In the genomic region with DNA sequence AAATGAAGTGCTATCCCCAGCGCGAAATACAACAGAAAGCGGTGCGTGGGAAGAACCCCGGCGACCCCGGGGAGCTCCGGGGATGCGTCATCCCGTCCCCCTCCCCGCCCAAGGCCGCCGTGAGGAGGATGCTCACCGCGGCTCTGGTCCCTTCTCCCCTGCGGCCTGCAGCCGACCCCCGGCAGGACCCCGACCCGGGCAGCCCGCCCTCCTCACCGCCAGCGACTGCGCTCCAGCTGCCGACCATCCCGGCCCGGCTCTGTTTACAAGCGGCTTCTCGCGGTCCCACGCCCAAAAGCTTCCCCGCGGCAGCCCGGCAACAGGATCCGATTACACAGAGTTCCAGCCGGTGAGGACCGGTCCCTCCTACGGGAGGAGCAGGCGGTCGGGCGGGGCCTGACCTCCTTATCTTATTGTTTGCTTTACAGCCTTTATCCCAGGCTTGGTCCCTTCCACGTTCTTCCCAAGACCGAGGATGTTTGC, we compare ENCODE assay signal across 8 mouse cellular contexts. TPM values are rescaled to one million over a fixed set of nuclear protein-coding genes. Genes with fewer than 3 reads are reported as not detected.
DNase-seq lines count a peak whose midpoint lies in the region; ATAC-seq and TF ChIP-seq lines count a peak whose summit lies in the region.

A gene (minus strand): TSS at position 346 of the 483 bp plus-strand sequence.

- peaks cover 2% of the 10 kb centered on the region; the same call in 1 of the 2 replicates for H3K4me1 ChIP-seq in forebrain, embryonic 14.5 days (ENCODE audit: control insufficient read depth, insufficient read depth, low read length)
- H3K4me1 ChIP-seq in liver, embryonic 16.5 days (ENCODE audit: control insufficient read depth, low read depth, low read length), result peaks cover 4% of the 10 kb centered on the region; the same call in 1 of the 2 replicates
- no peaks in the 10 kb centered on the region for H3K4me1 ChIP-seq in neural tube, embryonic 12.5 days
- no peaks in the 10 kb centered on the region for H3K4me1 ChIP-seq in stomach, postnatal 0 days (replicated peaks; ENCODE audit: control insufficient read depth, insufficient read depth)

- no peak for TF ChIP-seq CTCF in stomach, postnatal 0 days (IDR thresholded peaks at IDR 0.05; ENCODE audit: low read depth)

- peak within 1 kb of the TSS; percentile 77 for H3K27ac ChIP-seq in forebrain, embryonic 14.5 days (ENCODE audit: low read depth, low read length)
- H3K27ac ChIP-seq in liver, embryonic 16.5 days (ENCODE audit: low read length), result no peak within 1 kb of the TSS
- peak within 1 kb of the TSS; percentile 42; the same call in 1 of the 2 replicates for H3K27ac ChIP-seq in neural tube, embryonic 12.5 days
- H3K27ac ChIP-seq in stomach, postnatal 0 days (replicated peaks), result peak within 1 kb of the TSS; percentile 75

- peak; percentile 95 for ATAC-seq in forebrain, embryonic 14.5 days
- ATAC-seq in liver, embryonic 16.5 days (ENCODE audit: low read depth), result peak; percentile 95
- ATAC-seq in neural tube, embryonic 12.5 days (ENCODE audit: low FRiP score, low read depth), result peak; percentile 95
- ATAC-seq in stomach, postnatal 0 days (ENCODE audit: low FRiP score, low TSS enrichment), result peak; percentile 96

- intact Hi-C loops in heart, postnatal 14 days (cut with DNase I), result no loop called here

- 0% methylated on average over 42 of the region's 43 CpGs for WGBS in forebrain, embryonic 14.5 days
- WGBS in large intestine, adult 2 months, result 1% methylated on average over 42 of the region's 43 CpGs
- WGBS in liver, embryonic 16.5 days (ENCODE audit: insufficient replicate concordance), result under 1% methylated on average over 43 of the region's 43 CpGs
- WGBS in neural tube, embryonic 12.5 days, result under 1% methylated on average over 43 of the region's 43 CpGs
- 0% methylated on average over 38 of the region's 43 CpGs for WGBS in stomach, postnatal 0 days

- H3K27me3 ChIP-seq in forebrain, embryonic 14.5 days (replicated peaks; ENCODE audit: control insufficient read depth, insufficient read depth, low read length), result no peaks in the 10 kb centered on the region
- no peaks in the 10 kb centered on the region for H3K27me3 ChIP-seq in liver, embryonic 16.5 days (ENCODE audit: control insufficient read depth, insufficient read depth, low read depth, low read length)
- H3K27me3 ChIP-seq in neural tube, embryonic 12.5 days (replicated peaks), result no peaks in the 10 kb centered on the region
- H3K27me3 ChIP-seq in stomach, postnatal 0 days (ENCODE audit: control insufficient read depth, insufficient read depth, low read length), result no peaks in the 10 kb centered on the region

- H3K4me2 ChIP-seq in forebrain, embryonic 14.5 days (ENCODE audit: low read length), result peak within 1 kb of the TSS; percentile 56
- peak within 1 kb of the TSS; percentile 68 for H3K4me2 ChIP-seq in liver, embryonic 16.5 days (ENCODE audit: low read depth, low read length)
- peak within 1 kb of the TSS; percentile 61 for H3K4me2 ChIP-seq in neural tube, embryonic 12.5 days (replicated peaks)
- peak within 1 kb of the TSS; percentile 65 for H3K4me2 ChIP-seq in stomach, postnatal 0 days (replicated peaks; ENCODE audit: low read depth)

- no peaks in the 10 kb centered on the region for H3K9me3 ChIP-seq in forebrain, embryonic 14.5 days (replicated peaks; ENCODE audit: control insufficient read depth, low read length)
- H3K9me3 ChIP-seq in liver, embryonic 16.5 days (replicated peaks; ENCODE audit: control insufficient read depth, low read length), result no peaks in the 10 kb centered on the region
- no peaks in the 10 kb centered on the region for H3K9me3 ChIP-seq in neural tube, embryonic 12.5 days
- H3K9me3 ChIP-seq in stomach, postnatal 0 days (ENCODE audit: control insufficient read depth, low read length), result no peaks in the 10 kb centered on the region

- no peaks in the 10 kb centered on the region for H3K36me3 ChIP-seq in forebrain, embryonic 14.5 days (ENCODE audit: control insufficient read depth, insufficient read depth, low read length)
- no peaks in the 10 kb centered on the region for H3K36me3 ChIP-seq in liver, embryonic 16.5 days (ENCODE audit: control insufficient read depth, insufficient read depth)
- no peaks in the 10 kb centered on the region for H3K36me3 ChIP-seq in neural tube, embryonic 12.5 days
- H3K36me3 ChIP-seq in stomach, postnatal 0 days (ENCODE audit: control insufficient read depth, insufficient read depth, low read length), result no peaks in the 10 kb centered on the region

- no peak for TF ChIP-seq EP300 in stomach, postnatal 0 days (optimal IDR thresholded peaks at IDR 0.05)

- H3K4me3 ChIP-seq in forebrain, embryonic 14.5 days (ENCODE audit: low read depth, low read length), result peak within 1 kb of the TSS; percentile 78
- peak within 1 kb of the TSS; percentile 85 for H3K4me3 ChIP-seq in liver, embryonic 16.5 days (ENCODE audit: low read depth, low read length)
- peak within 1 kb of the TSS; percentile 82 for H3K4me3 ChIP-seq in neural tube, embryonic 12.5 days
- peak within 1 kb of the TSS; percentile 91 for H3K4me3 ChIP-seq in stomach, postnatal 0 days (ENCODE audit: low read depth, low read length)

- H3K9ac ChIP-seq in forebrain, embryonic 14.5 days (ENCODE audit: low read length), result peak within 1 kb of the TSS; percentile 95
- H3K9ac ChIP-seq in liver, embryonic 16.5 days (ENCODE audit: low read depth, low read length), result peak within 1 kb of the TSS; percentile 86
- H3K9ac ChIP-seq in neural tube, embryonic 12.5 days, result peak within 1 kb of the TSS; percentile 89
- peak within 1 kb of the TSS; percentile 90 for H3K9ac ChIP-seq in stomach, postnatal 0 days (ENCODE audit: low read length)

- DNase-seq in ES-CJ7 (ENCODE audit: low read depth, low spot score), result peak; percentile 92
- peak; percentile 83 for DNase-seq in cerebellum, adult 11 months
- peak; percentile 82 for DNase-seq in forebrain, embryonic 14.5 days (ENCODE audit: low spot score)
- peak; percentile 83 to 86 for DNase-seq in heart, postnatal 14 days
- peak; percentile 44 for DNase-seq in large intestine, adult 2 months (ENCODE audit: low read depth, low spot score)
- DNase-seq in stomach, postnatal 0 days (ENCODE audit: low spot score), result peak; percentile 88

RNA-seq across cellular contexts. Expression of the gene that starts here (rescaled TPM):
- polyA plus RNA-seq in forebrain, embryonic 14.5 days (2014; fragmentation: Nextera tagmentation; extraction: Ambion mirVana), result 4.8 and 7.9 TPM in 2 replicates
- 10 to 100 TPM in 1 of 2 experiments, 1 to 10 TPM in 1; 6.8 to 10.8 TPM for total RNA-seq in heart, postnatal 14 days (2021)
- 2.7 and 4.1 TPM in 2 replicates for polyA plus RNA-seq in large intestine, adult 2 months (2012; rRNA removed)
- 2.0 and 2.5 TPM in 2 replicates for polyA plus RNA-seq in liver, embryonic 16.5 days (2015; fragmentation: Nextera tagmentation; extraction: Ambion mirVana)
- polyA plus RNA-seq in neural tube, embryonic 12.5 days (2016; fragmentation: Nextera tagmentation; extraction: Ambion mirVana), result 12.9 and 13.2 TPM in 2 replicates
- polyA plus RNA-seq in stomach, postnatal 0 days (2015; fragmentation: Nextera tagmentation; extraction: Ambion mirVana), result 2.2 and 2.3 TPM in 2 replicates
